Mouse (Mus musculus) liver, postnatal 0 days (tissue): ENCODE results near the gene Olfr309.

Experiments used
- CTCF ChIP-seq: sonication (generic); IDR thresholded peaks from 2 replicates; pipeline ENCODE4 v1.5.1; 2016; ENCODE audit warnings: antibody characterized with exemption, low read depth
- EP300 ChIP-seq: IDR thresholded peaks from 2 replicates; pipeline ENCODE4 v1.6.1; 2016; ENCODE audit warnings: antibody characterized with exemption, low read depth, mild to moderate bottlenecking

GRCm38 (mm10) chr7:86342881-86343565 is 29.5 kb upstream of the Olfr309 start:
- TF ChIP-seq CTCF (no peak), EP300 (no peak)
